Mouse (Mus musculus) CD4-positive helper T cell, adult 2 months (primary cell): ENCODE data around the gene Foxa3.
"Not testable (repeated sequence)": the region's sequence is repeated elsewhere in the genome, so short reads cannot be mapped to it uniquely, and the experiment has no call there.

ENCODE experiments used
- DNase-seq: peaks from one replicate; pipeline ENCODE4 v3.0.0-alpha.2; 2012; ENCODE audit warnings: low read depth, missing footprints, low spot score

Foxa3 gene

DNA sequence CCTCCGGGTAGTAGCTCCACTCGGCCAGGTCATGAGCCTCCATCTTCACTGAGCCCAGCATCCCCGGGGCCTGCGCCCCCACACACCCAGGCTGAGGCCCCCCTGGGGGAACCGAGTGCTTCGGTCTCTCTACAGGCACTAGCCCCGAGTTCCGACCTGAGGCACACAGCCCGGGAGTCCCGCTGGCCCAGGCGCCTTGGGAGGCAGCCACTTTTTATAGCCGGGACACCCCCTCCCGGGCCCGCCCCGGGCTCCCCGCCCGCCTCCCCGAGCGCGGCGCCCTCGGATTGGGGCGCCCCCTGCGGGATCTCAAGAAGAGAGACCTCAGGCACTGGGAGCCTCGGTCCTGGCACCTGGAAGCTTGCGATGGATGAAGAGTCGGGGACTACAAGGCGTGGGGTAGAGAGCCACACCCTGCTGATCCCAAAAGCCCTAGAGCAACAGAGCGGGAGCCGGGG, at the start of gene Foxa3:
Gene Foxa3, minus strand, starts transcription at position 182 of the 458 bp plus-strand sequence.
- DNase-seq = peak; percentile 80

DNA sequence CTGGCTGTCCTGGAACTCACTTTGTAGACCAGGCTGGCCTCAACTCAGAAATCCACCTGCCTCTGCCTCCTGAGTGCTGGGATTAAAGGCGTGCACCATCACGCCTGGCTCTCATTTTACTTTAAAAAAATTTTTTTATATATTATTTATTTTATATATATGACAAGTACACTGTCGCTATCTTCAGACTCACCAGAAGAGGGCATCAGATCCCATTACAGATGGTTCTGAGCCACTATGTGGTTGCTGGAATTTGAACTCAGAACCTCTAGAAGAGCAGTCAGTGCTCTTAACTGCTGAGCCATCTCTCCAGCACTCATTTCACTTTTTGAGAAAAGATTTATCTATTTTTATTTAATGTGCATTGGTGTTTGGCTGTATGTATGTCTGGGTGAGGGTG, 47.7 kb upstream of the Foxa3 start:
- DNase-seq = not testable (repeated sequence)

DNA sequence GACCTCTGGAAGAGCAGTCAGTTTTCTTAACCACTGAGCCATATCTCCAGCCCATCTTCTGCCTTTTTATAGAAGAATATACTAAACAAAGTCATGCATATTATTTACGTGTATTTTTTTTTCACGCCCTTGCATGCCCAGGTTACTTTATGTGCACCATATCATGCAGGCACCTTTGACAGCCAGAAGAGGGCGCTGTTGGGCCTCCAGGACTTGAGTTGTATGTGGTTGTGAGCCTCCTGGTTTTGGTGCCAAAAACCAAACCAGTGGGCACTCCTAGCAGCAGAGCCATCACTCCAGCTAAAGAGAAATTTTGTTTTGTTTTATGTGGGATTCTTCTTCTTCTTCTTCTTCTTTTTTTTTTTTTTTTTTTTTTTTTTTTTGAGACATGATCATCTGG, 46.2 kb upstream of the Foxa3 start:
- DNase-seq = peak; percentile 46

DNA sequence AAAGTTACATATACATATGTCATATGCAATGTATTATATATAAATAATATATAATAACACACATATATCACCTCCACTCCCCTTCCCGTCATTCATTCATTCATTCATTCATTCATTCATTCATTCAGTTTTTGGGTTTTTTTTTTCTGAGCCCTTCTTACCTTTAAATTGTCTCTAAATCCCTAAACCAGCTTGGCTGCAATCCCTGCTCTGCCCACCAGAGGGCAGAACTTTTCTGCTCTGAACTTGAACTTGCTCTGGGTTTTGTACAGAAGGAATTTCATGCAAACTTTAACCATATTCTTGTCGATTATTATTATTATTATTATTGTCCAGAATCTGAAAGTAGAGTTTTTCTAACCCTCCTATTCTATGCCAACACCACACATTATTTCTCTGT, 45.4 kb upstream of the Foxa3 start:
- peak; percentile 84 for DNase-seq

DNA sequence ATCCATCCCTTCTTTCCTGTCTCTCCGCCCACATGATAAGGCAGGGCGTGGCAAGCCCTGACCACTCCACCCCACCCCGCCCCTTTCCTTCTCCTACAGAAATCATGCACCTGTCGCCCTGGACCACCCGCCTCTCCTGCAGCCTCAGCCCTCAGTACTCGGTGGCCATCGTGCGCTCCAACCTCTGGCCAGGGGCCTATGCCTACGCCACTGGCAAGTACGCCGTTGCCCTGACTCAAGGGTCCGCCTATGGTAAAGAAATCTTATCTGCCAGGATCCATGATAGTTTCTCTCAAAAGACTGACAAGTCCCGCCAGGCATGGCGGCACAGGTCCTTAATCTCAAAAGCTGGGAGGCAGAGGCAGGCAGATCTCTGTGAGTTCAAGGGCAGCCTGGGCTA, 44.6 kb upstream of the Foxa3 start:
- no peak for DNase-seq

DNA sequence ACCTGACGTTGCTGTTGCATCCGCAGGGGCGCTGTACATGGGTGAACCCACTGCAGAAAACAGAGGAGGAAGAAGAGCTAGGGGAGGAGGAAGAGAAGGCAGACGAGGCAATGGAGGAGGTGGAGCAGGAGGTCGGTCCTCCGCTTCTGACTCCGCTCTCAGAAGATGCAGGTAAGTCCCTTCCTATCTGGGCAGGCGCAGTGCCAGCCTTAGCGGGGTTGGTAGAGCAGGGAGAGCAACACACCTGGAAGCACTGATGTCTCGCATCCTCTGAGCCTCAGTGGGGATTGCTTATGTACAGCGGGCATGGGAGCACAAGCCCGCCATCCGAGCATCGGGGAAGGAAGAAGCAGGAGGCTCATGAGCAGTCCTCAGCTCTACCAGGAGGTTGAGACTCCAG, 43.7 kb upstream of the Foxa3 start:
- DNase-seq = no peak

DNA sequence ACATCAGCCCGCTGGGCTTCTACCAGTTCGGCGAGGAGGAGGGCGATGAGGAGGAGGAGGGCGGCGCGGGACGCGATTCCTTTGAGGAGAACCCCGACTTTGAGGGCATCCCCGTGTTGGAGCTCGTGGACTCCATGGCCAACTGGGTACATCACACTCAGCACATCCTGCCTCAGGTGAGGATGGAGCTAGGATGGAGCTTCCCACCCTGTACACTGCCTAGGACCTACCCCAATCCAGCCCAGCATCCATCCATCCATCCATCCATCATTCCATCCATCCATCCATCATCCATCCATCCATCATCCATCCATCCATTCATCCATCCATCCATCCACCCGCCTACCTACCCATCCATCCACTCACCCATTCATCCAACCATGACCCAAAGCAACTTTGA, 42.6 kb upstream of the Foxa3 start:
- no peak for DNase-seq

DNA sequence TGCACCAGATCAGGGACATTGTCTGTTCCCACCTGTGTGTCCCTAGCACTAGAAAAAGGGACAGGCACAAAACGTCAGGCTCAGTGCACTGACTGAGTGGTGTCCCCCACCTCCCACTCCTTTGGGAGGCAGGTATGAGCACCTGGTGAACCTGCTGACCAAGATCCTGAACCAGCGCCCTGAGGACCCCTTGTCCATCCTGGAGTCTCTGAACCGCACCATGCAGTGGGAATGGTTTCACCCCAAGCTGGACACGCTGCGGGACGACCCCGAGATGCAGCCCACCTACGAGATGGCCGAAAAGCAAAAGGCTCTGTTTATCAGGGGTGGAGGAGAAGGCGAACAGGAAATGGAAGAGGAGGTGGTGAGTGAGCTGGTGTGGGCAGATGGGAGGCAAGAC, 34.1 kb upstream of the Foxa3 start:
- no peak for DNase-seq

DNA sequence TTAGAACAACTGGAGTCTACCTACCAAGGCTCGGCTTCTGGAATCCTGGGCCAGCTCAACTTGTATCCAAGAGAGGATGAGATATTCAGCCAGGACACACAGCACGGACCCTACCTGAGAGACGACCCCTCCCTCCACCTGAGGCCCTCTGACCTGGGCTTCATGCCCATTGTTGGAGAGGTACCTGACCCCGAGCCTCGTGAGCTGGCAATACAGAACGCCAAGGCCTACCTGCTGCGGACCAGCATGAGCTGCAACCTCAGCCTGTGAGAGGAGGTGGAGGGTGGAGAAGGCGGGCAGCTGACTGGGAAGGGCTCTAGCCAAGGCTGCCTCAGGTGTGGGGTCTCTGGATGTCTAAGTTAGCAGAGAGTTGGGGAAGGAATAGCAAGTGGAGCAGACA, 31.8 kb upstream of the Foxa3 start:
- no peak for DNase-seq

DNA sequence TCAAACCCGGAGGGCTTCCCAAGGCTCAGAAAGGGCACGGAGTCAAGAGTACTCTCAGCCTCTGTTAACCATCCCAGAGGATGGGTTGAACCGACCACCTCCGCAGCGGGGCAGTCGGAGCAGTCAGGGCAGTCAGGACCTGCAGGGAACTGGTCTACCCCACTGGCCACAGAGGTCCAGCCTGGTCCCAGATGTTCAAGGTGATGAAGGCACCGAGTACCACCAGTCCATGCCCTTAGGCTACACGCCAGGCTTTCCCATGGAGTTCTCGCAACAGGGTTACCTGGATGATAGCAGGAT, 31.4 kb upstream of the Foxa3 start:
- DNase-seq = no peak

DNA sequence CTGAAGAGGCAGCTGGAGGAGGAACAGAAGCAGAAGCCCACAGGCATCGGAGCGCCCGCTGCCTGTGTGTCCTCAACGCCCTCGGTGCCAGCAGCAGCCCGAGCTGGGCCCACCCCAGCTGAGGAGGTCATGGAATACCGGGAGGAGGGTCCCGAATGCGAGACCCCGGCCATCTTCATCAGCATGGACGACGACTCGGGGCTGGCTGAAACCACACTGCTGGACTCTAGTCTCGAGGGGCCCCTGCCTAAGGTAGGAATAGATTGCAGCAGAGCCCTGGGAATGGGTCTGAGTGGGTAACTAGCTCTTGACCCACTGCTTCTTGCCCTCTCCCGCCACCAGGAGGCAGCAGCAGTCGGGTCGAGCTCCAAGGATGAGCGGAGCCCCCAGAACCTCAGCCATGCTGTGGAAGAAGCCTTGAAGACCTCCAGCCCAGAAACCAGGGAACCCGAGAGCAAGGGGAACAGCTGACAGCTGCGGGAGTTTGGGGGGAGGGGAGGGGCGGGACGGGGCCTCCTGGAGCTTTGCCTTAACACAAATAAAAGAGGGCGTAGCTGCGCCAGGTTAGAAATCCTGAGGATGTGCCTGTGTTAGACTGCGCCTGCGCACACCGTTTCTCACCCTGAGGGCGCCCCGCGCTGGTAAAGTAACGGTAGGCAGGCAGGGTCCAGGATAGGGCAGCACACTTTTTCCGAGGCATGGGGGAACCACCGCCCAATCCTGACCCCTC, 30.9 kb upstream of the Foxa3 start, which contains the start of gene Rsph6a:
Gene Rsph6a, plus strand, starts transcription at position 644 of the 730 bp plus-strand sequence.
- no peak for DNase-seq

DNA sequence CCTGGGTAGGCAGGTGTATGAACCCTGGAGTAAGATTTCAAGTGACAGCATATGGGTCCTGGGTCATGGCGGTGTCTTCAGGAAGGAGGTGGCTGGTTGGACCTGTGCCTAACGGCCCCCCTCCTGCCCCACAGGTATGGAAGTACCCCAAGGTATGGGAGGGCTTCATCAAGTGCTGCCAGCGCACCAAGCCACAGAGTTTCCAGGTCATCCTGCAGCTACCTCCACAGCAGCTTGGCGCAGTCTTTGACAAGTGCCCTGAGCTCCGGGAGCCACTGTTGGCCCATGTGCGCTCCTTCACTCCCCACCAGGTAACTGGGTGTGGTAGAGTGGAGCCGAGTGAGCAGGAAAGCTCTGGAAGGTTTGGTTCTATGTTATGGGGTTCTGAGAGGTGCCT, 29.8 kb upstream of the Foxa3 start:
- DNase-seq = no peak

DNA sequence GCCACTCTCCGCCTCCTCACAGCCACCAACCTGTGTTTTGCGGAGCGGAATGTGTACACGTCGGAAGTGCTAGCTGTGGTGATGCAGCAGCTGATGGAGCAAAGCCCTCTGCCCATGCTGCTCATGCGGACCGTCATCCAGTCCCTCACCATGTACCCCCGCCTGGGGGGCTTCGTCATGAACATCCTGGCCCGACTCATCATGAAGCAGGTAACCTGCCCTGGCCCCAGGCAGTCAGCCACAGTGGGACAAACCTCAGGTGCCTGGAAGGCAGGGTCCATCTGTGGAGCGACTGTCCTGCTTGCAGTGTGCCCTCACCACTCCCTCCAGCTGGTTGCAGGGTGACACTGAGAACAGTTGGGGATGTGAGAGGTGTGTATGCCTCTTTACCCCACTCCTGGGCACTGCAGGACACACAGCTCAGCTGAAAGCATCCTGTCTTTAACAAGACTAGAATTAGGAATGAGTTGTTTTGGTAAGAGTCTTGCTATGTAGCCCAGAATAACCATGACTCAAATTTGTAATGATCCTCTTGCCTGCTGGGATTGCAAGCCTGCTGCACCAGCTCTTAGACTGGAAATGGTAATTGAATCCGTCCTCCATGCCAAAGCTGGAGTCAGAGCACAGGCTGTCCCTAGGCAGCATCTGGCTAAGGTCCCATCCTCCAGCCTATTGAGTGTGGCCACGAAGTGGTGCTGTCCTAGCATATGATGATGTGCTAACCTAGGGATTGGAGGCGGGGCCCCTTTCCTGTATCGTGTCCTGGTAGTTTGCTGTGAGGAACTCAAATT, 29.2 kb upstream of the Foxa3 start:
- DNase-seq = no peak

DNA sequence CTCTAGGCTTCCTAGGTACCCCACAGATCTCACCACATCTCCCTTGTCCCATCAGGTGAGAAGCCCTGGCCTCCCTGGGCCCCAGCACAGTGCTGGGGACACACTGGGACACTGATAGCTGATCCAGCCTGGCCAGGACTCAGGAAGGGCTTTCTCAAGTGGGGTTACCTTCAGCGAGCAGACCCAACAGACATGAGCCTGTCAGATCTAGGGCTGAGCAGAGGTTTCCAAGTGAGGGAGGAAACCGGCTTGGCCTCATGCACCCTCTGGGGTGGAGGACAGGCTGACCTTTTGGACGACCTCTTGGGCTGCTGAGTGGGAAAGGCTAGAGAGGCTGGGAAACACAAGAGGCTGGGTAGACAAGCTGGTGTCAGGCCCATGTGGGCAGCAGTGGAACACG, 27.8 kb upstream of the Foxa3 start:
- DNase-seq = no peak

DNA sequence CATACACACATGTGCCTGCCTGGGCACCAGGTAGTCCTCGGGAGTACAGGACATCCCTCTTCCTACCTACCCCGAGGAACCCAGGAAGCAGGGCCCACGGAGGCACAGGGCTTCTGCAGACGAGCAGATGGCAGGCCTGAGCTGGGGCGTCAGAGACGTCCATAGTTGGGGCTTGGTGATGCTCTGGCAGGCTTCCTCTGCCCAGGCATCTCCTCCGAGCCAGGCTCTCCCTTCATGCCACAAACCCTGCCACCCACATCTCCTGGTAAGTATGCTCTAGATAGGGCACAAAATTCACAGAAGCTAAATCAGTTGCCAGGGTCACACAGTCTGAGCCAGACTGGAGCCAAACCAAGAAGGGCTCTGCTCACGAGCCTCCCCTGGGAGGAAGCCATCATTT, 26.8 kb upstream of the Foxa3 start:
- DNase-seq = no peak

DNA sequence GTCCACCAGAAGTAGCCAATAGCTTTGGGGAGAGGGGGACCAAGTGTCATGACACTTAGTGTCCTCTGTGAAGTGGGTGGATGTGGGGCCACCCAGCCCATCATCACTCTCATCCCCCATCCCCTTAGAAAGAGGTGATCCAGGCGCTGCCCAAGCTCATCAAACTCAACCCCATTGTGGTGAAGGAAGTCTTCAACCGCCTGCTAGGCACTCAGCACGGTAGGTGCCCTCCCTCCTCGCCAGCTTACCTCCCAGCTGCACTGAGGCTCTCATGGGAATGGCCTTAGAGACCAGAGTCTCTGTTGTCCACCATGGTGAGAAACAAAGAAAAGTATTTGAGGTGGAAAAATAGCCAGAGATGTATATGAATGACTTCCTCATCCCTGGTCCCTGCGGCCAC, 25.9 kb upstream of the Foxa3 start:
- no peak for DNase-seq

DNA sequence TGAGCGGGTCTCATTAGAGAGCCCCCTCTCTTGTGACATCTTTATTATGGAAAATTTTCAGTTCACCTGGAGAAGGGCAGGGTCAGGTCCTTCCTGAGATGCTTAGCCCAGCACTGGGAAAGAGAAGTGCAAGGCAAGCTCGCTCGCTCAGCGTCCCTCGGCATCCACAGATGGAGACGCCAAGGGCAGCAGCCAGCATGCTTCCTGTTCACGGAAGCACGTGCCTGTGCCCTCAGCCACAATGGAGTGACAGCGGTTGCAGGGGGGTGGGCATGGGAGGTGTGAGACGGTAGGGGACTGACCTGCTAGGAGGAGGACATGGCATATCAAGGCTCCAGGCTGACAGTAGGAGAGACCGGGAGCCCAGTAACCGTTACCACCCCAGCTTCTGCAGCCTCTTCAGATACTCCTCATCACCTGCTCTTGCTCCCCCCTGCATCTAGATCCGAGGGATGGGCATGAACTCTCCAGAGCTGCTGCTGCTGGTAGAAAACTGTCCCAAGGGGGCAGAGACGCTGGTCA, 24.7 kb upstream of the Foxa3 start:
- DNase-seq = no peak

DNA sequence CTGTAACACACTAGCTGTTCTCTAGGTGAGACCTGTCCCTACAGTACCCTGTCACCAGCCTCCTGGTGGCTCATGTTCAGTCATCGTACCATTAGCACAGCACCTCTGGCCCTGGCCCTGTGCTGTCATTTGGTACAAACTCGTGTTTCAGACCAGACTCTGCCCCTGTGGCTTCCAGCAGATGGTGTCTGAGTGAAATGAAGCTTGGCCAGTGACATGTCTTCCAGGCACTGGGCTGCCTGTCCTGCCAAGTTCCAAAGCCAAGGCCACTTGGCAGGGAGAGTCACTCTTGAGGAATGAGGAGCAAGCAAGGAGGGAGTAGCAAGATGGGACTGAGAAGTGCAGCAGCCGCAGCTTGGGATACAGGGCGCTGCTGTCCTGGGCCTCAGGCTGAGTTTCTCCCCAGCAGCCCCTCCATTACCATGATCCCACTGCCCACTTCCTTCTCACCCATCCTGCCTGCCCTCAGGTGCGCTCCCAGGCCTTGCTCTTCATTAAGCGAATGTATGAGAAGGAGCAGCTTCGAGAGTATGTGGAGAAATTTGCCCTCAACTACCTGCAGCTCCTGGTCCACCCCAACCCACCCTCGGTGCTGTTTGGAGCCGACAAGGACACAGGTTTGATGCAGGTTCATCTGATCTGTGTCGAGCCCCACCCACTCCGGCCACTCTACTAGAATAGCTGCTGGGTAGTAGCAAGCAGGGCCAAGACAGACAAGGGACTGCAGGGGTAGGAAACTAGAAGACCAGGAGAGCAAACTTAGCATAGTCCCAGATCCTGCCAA, 23.1 kb upstream of the Foxa3 start:
- DNase-seq = no peak

DNA sequence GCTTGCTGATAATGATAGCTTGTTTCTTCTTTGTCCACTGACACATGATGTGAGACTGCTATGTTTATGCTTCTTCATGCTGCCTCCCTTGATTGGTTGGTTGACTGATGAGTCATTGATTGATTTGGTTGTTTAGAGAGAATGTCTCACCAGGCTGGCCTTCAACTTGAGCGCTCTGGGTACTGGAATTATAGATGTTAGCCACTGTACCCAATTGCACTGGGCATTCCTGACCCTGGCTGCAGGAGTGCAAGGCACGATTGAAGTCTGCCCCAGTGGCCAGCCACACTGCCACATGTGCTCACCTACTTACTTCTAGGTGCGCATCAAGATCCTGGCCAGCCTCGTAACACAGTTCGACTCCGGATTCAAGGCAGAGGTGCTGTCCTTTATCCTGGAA, 21.3 kb upstream of the Foxa3 start:
- DNase-seq = no peak

DNA sequence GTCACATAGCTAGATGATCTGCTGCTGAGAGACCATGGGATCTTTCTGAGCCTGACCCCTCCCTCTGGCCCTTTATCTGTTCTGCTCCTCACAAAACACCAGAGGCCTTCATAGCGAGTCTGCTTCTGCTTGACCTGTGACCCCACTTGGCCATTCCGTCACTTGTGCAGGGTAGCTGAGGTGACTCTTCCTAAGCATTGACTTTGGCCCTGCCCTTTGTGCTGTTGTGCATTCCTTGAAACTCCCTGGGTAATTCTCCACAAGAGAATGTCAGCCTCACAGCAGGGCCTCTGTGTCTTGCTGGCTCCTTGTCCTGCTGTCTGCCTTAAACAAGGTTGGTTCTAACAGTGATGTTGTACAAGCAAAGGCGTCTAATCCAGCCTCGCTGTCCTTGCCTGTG, 8.3 kb upstream of the Foxa3 start:
- no peak for DNase-seq

DNA sequence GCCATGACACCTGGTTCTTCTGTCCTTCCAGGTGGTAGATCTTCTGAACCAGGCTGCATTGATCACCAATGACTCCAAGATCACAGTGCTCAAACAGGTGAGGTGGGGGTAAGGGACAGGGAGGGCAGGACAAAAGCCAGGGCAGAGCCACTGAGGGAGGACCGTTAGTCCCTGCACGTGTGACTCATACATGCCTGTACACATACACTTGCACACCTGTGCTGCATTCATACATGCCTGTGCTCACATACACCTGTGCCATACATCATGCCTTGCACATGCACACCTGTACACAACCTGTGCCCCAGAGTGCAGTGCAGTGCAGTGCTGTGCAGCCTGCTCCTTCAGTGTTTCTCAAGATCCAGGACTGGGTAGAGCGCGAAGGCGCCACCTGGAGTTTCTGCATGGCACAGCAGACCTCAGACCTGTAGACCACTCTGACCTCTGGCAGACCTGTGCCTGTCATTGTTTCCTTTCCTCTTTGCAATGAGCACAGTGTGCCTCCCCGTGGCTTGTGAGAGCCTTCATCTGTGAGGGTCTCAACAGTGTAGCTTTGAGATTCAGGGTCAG, 5.8 kb upstream of the Foxa3 start:
- peak; percentile 56 for DNase-seq

DNA sequence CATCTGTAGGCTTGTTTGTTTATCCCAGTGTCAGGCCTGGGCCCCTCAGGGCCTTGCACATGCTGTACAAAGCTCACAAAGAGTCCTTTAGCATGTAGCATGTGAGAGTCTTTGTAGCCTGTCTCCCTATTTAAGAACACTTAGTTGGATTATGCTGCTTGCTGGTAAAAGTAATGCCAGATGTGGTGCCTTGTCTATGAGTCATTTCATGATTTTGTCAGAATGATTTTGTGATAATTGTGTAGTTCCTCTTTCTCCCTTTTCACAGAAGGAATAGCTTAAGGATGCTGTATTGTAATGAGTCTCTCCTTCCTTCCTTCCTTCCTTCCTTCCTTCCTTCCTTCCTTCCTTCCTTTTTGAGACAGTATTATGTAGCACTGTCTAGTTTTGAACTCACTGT, 4.7 kb upstream of the Foxa3 start:
- DNase-seq = no peak
